Mouse (Mus musculus): ENCODE measurements around the gene Col23a1.
A peak's percentile ranks its signal among the peaks of the same experiment; 100 is the strongest.

The Col23a1 gene

GRCm38 (mm10) chr11:51552091-51552490 lies 262.4 kb downstream of the Col23a1 start:
- DNase-seq, result no peak

- no peak for DNase-seq
These were observed 264.9 kb downstream of the Col23a1 start for GRCm38 (mm10) chr11:51554590-51554989.

- no peak for DNase-seq
These were observed 265.3 kb downstream of the Col23a1 start for GRCm38 (mm10) chr11:51555066-51555465.

GRCm38 (mm10) chr11:51563276-51563675 lies 273.6 kb downstream of the Col23a1 start:
- DNase-seq, result no peak

- DNase-seq, result no peak
These were observed 275.3 kb downstream of the Col23a1 start for GRCm38 (mm10) chr11:51565062-51565461.

- DNase-seq, result no peak
These were observed 276.2 kb downstream of the Col23a1 start for GRCm38 (mm10) chr11:51565951-51566350.

GRCm38 (mm10) chr11:51568801-51569200 lies 279.1 kb downstream of the Col23a1 start:
- no peak for DNase-seq

- DNase-seq, result peak; percentile 56
These were observed 286.7 kb downstream of the Col23a1 start for GRCm38 (mm10) chr11:51576454-51576853.

- DNase-seq, result no peak
These were observed 287.9 kb downstream of the Col23a1 start for GRCm38 (mm10) chr11:51577587-51577986.

GRCm38 (mm10) chr11:51579024-51579423 lies 289.3 kb downstream of the Col23a1 start:
- DNase-seq, result no peak

- peak; percentile 60 for DNase-seq
These were observed 293.0 kb downstream of the Col23a1 start for GRCm38 (mm10) chr11:51582713-51583112.

GRCm38 (mm10) chr11:51584057-51584430 lies 294.3 kb downstream of the Col23a1 start:
- DNase-seq, result no peak

- peak; percentile 95 for DNase-seq
These were observed 294.9 kb downstream of the Col23a1 start, which contains the start of gene Phykpl for GRCm38 (mm10) chr11:51584431-51585248. Phykpl (plus strand) TSS chr11:51584757.

GRCm38 (mm10) chr11:51585608-51586252 lies 296.0 kb downstream of the Col23a1 start:
- DNase-seq, result no peak

- DNase-seq, result no peak
These were observed 296.7 kb downstream of the Col23a1 start for GRCm38 (mm10) chr11:51586411-51586810.

GRCm38 (mm10) chr11:51587059-51587458 lies 297.3 kb downstream of the Col23a1 start:
- no peak for DNase-seq

- no peak for DNase-seq
These were observed 299.1 kb downstream of the Col23a1 start for GRCm38 (mm10) chr11:51588833-51589232.

- DNase-seq, result no peak
These were observed 300.3 kb downstream of the Col23a1 start for GRCm38 (mm10) chr11:51590002-51590401.

GRCm38 (mm10) chr11:51591168-51591567 lies 301.4 kb downstream of the Col23a1 start:
- no peak for DNase-seq

- no peak for DNase-seq
These were observed 302.2 kb downstream of the Col23a1 start for GRCm38 (mm10) chr11:51591915-51592314.

GRCm38 (mm10) chr11:51593368-51593767 lies 303.6 kb downstream of the Col23a1 start:
- DNase-seq, result no peak

GRCm38 (mm10) chr11:51593849-51594248 lies 304.1 kb downstream of the Col23a1 start:
- no peak for DNase-seq

GRCm38 (mm10) chr11:51594715-51595350 lies 305.1 kb downstream of the Col23a1 start:
- no peak for DNase-seq

All from layer of hippocampus, adult 9-11 months (tissue).